Mouse (Mus musculus): ENCODE measurements around the gene Tysnd1. TPM values are rescaled to one million over a fixed set of nuclear protein-coding genes. Genes with fewer than 3 reads are reported as not detected.
A peak's percentile ranks its signal among the peaks of the same experiment; 100 is the strongest.

Gene Tysnd1
- polyA plus RNA-seq, 1 experiment, result 50.2 TPM

DNA sequence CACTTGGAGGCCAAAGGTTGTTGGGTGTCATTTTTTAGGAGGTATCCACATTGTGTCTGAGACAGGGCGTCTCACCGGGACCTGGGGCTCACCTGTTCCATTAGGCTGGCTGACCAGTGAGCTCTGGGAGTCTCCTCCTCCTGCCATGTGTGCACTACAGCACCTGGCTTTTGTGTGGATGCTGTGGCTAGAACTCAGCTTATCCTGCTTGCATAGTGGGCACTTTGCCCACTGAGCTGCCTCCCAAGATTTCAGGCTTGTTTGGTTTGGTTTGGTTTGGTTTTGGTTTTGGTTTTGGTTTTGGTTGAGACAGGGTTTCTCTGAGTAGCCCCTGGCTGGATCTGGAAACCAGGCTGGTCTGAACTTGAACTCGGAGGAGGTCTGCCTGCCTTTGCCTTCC is 26.9 kb downstream of the Tysnd1 start:
- DNase-seq, result no peak
- 78% methylated on average over 3 of the region's 3 CpGs for WGBS
- H3K4me1 ChIP-seq (ENCODE audit: control insufficient read depth, insufficient read depth, low read length), result no peaks in the 10 kb centered on the region; the same call in 1 of the 2 replicates
- no peak for TF ChIP-seq POLR2A (IDR thresholded peaks at IDR 0.05; ENCODE audit: borderline replicate concordance, extremely low read depth, low read depth, low read length)
- no peak for TF ChIP-seq CTCF (IDR thresholded peaks at IDR 0.05; ENCODE audit: insufficient read depth, low read length)
- no peak overlapping the region for H3K4me3 ChIP-seq (replicated peaks; ENCODE audit: extremely low read depth, low read depth, low read length)

DNA sequence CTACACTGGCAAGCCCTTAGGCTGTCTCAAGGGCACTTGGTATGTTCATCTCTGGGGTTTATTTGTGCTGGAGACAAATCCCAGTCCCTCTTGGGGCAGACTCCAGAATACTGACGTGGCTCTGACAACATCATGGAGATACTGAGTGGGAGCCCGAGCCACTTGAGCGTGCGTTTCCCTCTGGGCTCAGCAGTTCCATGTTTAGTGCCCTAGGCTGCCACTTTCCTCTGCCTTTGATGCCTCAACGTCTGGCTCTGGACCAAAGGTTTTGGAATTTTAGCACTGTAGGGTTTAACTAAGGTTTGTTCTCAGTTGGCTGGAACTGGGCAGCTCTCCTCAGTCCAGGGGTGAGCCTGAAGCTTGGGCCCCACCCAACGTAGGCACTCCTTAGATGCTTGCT is 28.0 kb downstream of the Tysnd1 start:
- TF ChIP-seq CTCF (IDR thresholded peaks at IDR 0.05; ENCODE audit: insufficient read depth, low read length), result no peak
- TF ChIP-seq POLR2A (IDR thresholded peaks at IDR 0.05; ENCODE audit: borderline replicate concordance, extremely low read depth, low read depth, low read length), result no peak
- 58% methylated on average over 6 of the region's 6 CpGs for WGBS
- no peak for DNase-seq
- Histone ChIP-seq H3K4me3 (replicated peaks; ENCODE audit: extremely low read depth, low read depth, low read length) (no peak overlapping the region), H3K4me1 (ENCODE audit: control insufficient read depth, insufficient read depth, low read length) (no peaks in the 10 kb centered on the region; the same call in 1 of the 2 replicates)

- no peak for DNase-seq
- TF ChIP-seq CTCF (IDR thresholded peaks at IDR 0.05; ENCODE audit: insufficient read depth, low read length), result no peak
- TF ChIP-seq POLR2A (IDR thresholded peaks at IDR 0.05; ENCODE audit: borderline replicate concordance, extremely low read depth, low read depth, low read length), result no peak
- 74% methylated on average over 11 of the region's 11 CpGs for WGBS
- H3K4me3 ChIP-seq (replicated peaks; ENCODE audit: extremely low read depth, low read depth, low read length), result no peak overlapping the region
- H3K4me1 ChIP-seq (ENCODE audit: control insufficient read depth, insufficient read depth, low read length), result no peaks in the 10 kb centered on the region
Measured at GRCm38 (mm10) chr10:61729181-61729580, 33.9 kb downstream of the Tysnd1 start.

DNA sequence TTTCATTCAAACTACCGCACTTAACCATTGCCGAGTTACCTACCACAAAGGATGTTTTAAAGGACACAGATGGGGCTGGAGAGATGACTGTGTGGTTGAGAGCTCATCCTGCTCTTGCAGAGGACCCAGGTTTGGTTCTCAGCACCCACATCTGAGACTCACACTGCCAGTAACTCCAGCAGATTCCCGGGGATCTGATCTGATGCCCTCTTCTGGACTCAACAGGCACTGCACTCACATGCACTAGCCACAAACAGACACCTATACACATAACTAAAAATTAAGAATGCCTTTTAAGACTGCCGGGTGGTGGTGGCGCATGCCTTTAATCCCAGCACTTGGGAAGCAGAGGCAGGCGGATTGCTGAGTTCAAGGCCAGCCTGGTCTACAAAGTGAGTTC is 34.9 kb downstream of the Tysnd1 start:
- 95% methylated on average over 6 of the region's 6 CpGs for WGBS
- Histone ChIP-seq H3K4me3 (replicated peaks; ENCODE audit: extremely low read depth, low read depth, low read length) (no peak overlapping the region), H3K4me1 (ENCODE audit: control insufficient read depth, insufficient read depth, low read length) (no peaks in the 10 kb centered on the region)
- TF ChIP-seq POLR2A (IDR thresholded peaks at IDR 0.05; ENCODE audit: borderline replicate concordance, extremely low read depth, low read depth, low read length), result no peak
- no peak for TF ChIP-seq CTCF (IDR thresholded peaks at IDR 0.05; ENCODE audit: insufficient read depth, low read length)
- DNase-seq, result no peak

DNA sequence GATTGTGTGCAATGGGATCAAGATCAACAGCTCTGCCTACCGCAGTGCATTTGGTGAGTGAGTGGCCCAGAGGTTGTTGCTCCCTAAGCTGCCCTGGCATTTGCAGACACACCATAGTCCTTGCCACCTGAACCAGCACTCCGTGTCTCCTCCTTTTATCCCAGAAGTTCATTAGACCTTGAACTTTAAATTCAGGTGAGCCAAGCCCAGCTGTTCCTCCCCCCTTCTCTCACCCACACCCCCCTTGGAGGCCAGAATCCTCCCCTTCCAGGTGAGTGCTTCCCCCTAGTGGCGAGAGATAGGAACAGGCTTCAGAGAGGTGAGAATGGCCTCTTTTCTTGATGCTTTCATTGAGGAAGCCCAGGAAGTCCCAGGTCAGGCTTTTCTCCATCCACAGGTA is 39.1 kb downstream of the Tysnd1 start:
- TF ChIP-seq CTCF (IDR thresholded peaks at IDR 0.05; ENCODE audit: insufficient read depth, low read length) (peak; percentile 69), POLR2A (IDR thresholded peaks at IDR 0.05; ENCODE audit: borderline replicate concordance, extremely low read depth, low read depth, low read length) (no peak)
- DNase-seq, result peak; percentile 25
- no peak overlapping the region for H3K4me3 ChIP-seq (replicated peaks; ENCODE audit: extremely low read depth, low read depth, low read length)
- H3K4me1 ChIP-seq (ENCODE audit: control insufficient read depth, insufficient read depth, low read length), result no peaks in the 10 kb centered on the region
- 46% methylated on average over 3 of the region's 3 CpGs for WGBS

- WGBS, result 76% methylated on average over 10 of the region's 10 CpGs
- TF ChIP-seq CTCF (IDR thresholded peaks at IDR 0.05; ENCODE audit: insufficient read depth, low read length) (no peak), POLR2A (IDR thresholded peaks at IDR 0.05; ENCODE audit: borderline replicate concordance, extremely low read depth, low read depth, low read length) (no peak)
- no peak for DNase-seq
- Histone ChIP-seq H3K4me1 (ENCODE audit: control insufficient read depth, insufficient read depth, low read length) (no peaks in the 10 kb centered on the region), H3K4me3 (replicated peaks; ENCODE audit: extremely low read depth, low read depth, low read length) (no peak overlapping the region)
Measured at GRCm38 (mm10) chr10:61736671-61737078, 41.4 kb downstream of the Tysnd1 start.

- DNase-seq, result no peak
- H3K4me1 ChIP-seq (ENCODE audit: control insufficient read depth, insufficient read depth, low read length), result no peaks in the 10 kb centered on the region
- no peak overlapping the region for H3K4me3 ChIP-seq (replicated peaks; ENCODE audit: extremely low read depth, low read depth, low read length)
- 92% methylated on average over 1 of the region's 1 CpGs for WGBS
- no peak for TF ChIP-seq CTCF (IDR thresholded peaks at IDR 0.05; ENCODE audit: insufficient read depth, low read length)
- TF ChIP-seq POLR2A (IDR thresholded peaks at IDR 0.05; ENCODE audit: borderline replicate concordance, extremely low read depth, low read depth, low read length), result no peak
Measured at GRCm38 (mm10) chr10:61737537-61737936, 42.2 kb downstream of the Tysnd1 start.

DNA sequence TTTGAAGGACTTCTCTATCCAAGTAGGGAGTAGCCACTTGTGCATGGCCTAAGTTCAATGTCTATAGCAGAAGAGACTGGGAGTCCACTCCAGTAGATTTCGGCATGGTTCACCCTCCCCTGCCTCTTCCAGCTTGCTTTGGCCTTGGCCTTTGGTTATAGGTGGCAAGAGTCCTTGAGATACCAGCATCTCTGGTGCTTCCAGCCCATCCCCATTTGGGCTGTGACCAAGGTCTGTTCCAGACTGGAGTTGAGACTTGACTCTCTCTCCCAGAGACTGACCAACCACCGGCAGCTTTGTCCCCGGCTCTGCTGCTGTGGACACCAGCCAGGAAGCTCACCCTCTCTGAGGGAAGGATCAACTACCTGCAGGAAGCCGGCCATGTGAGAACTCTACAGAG is 42.8 kb downstream of the Tysnd1 start:
- Histone ChIP-seq H3K4me3 (replicated peaks; ENCODE audit: extremely low read depth, low read depth, low read length) (no peak overlapping the region), H3K4me1 (ENCODE audit: control insufficient read depth, insufficient read depth, low read length) (no peaks in the 10 kb centered on the region)
- TF ChIP-seq POLR2A (IDR thresholded peaks at IDR 0.05; ENCODE audit: borderline replicate concordance, extremely low read depth, low read depth, low read length) (no peak), CTCF (IDR thresholded peaks at IDR 0.05; ENCODE audit: insufficient read depth, low read length) (no peak)
- WGBS, result 73% methylated on average over 4 of the region's 4 CpGs
- DNase-seq, result no peak

GRCm38 (mm10) chr10:61741306-61741705 is 46.0 kb downstream of the Tysnd1 start:
- no peak for DNase-seq
- Histone ChIP-seq H3K4me3 (replicated peaks; ENCODE audit: extremely low read depth, low read depth, low read length) (no peak overlapping the region), H3K4me1 (ENCODE audit: control insufficient read depth, insufficient read depth, low read length) (no peaks in the 10 kb centered on the region)
- WGBS, result 74% methylated on average over 1 of the region's 1 CpGs
- TF ChIP-seq POLR2A (IDR thresholded peaks at IDR 0.05; ENCODE audit: borderline replicate concordance, extremely low read depth, low read depth, low read length) (no peak), CTCF (IDR thresholded peaks at IDR 0.05; ENCODE audit: insufficient read depth, low read length) (no peak)

DNA sequence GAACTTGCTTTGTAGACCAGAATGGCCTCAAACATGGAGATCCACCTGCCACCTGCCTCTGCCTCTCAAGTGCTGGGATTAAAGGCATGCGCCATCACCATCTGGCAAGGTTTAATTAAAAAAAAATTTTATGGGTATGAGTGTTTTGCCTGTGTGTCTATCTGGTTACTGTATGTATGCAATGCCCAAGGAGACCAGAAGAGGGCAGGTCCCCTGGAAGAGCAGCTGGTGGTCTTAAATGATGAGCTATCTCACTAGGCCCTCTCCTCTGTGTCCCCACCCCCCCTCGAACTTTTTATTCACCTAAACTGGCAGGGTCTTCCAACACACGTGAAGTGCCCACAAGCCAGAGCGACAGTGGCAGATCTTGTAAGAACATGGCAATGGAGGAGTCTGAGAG is 46.6 kb downstream of the Tysnd1 start:
- no peak for DNase-seq
- 91% methylated on average over 4 of the region's 4 CpGs for WGBS
- H3K4me3 ChIP-seq (replicated peaks; ENCODE audit: extremely low read depth, low read depth, low read length), result no peak overlapping the region
- H3K4me1 ChIP-seq (ENCODE audit: control insufficient read depth, insufficient read depth, low read length), result no peaks in the 10 kb centered on the region
- TF ChIP-seq POLR2A (IDR thresholded peaks at IDR 0.05; ENCODE audit: borderline replicate concordance, extremely low read depth, low read depth, low read length) (no peak), CTCF (IDR thresholded peaks at IDR 0.05; ENCODE audit: insufficient read depth, low read length) (0 out of 2 replicates have a peak, but pooled peaks have one; percentile 14)

Data from lung, adult 2 months (tissue).